Mouse (Mus musculus) neural tube, embryonic 11.5 days (tissue): ENCODE measurements around the gene Cab39. TPM values are rescaled to one million over a fixed set of nuclear protein-coding genes. Genes with fewer than 3 reads are reported as not detected.
"Not testable (repeated sequence)": the region's sequence is repeated elsewhere in the genome, so short reads cannot be mapped to it uniquely, and the experiment has no call there.

ENCODE experiments used
- ATAC-seq: fragments of 200-750 bp; cut with Nextera tagmentation; 2 replicates; pipeline ENCODE4 v1.8.0; 2017; ENCODE audit warnings: moderate number of reproducible peaks, mild to moderate bottlenecking, moderate TSS enrichment, moderate library complexity; ENCODE audit not compliant: insufficient read depth, low FRiP score, low TSS enrichment
- DNase-seq: peaks from one replicate; pipeline ENCODE4 v3.0.0-alpha.2; 2015; ENCODE audit warnings: low spot score
- H3K27ac ChIP-seq: fragments of 300-500 bp; sonication (generic); 2 replicates; pipeline ENCODE4 v1.5.1; 2014; ENCODE audit warnings: low read depth, mild to moderate bottlenecking, low read length
- H3K27me3 ChIP-seq: fragments of 300-500 bp; sonication (generic); 2 replicates; pipeline ENCODE4 v1.6.1; 2014; ENCODE audit warnings: mild to moderate bottlenecking, low read length, mixed read lengths; ENCODE audit not compliant: control insufficient read depth, insufficient read depth
- H3K36me3 ChIP-seq: fragments of 300-500 bp; sonication (generic); 2 replicates; pipeline ENCODE4 v1.6.1; 2014; ENCODE audit warnings: mild to moderate bottlenecking, low read length, moderate library complexity, mixed read lengths; ENCODE audit not compliant: control insufficient read depth, insufficient read depth
- H3K4me1 ChIP-seq: fragments of 300-500 bp; sonication (generic); 2 replicates; pipeline ENCODE4 v1.6.1; 2014; ENCODE audit warnings: low read length, mixed read lengths; ENCODE audit not compliant: control insufficient read depth, insufficient read depth
- H3K4me2 ChIP-seq: fragments of 300-500 bp; sonication (generic); 2 replicates; pipeline ENCODE4 v1.6.1; 2014; ENCODE audit warnings: low read depth, mild to moderate bottlenecking, moderate library complexity
- H3K4me3 ChIP-seq: fragments of 300-500 bp; sonication (generic); 2 replicates; pipeline ENCODE4 v1.5.1; 2014; ENCODE audit warnings: low read depth, low read length
- H3K9ac ChIP-seq: fragments of 300-500 bp; sonication (generic); 2 replicates; pipeline ENCODE4 v1.6.1; 2014; ENCODE audit warnings: mild to moderate bottlenecking, low read length
- H3K9me3 ChIP-seq: fragments of 300-500 bp; sonication (generic); 2 replicates; pipeline ENCODE4 v1.6.1; 2016; ENCODE audit warnings: low read length; ENCODE audit not compliant: control insufficient read depth
- WGBS: fragments of 180-500 bp; shearing (Covaris S2); extraction: QIAGEN DNeasy Blood & Tissue Kit; methylation state at CpG from one replicate; pipeline ENCODE4 v1.1.7; 2014; 5-methylcytosine and 5-hydroxymethylcytosine counted together
- polyA plus RNA-seq: library from polyadenylated mRNA; unstranded; fragments of >200 nt; fragmentation: Nextera tagmentation; extraction: Ambion mirVana; gene quantifications from 2 replicates; pipeline ENCODE4 v1.2.1, GENCODE M21; 2014

Gene Cab39
- polyA plus RNA-seq, 1 experiment from 2014 or later = 70.5 TPM

GRCm38 (mm10) chr1:85799776-85800175 lies 6.5 kb downstream of the Cab39 start:
- WGBS = 83% methylated on average over 1 of the region's 1 CpGs
- Histone ChIP-seq H3K9ac (no peak overlapping the region), H3K4me2 (no peak overlapping the region), H3K27me3 (no peaks in the 10 kb centered on the region), H3K27ac (no peak overlapping the region), H3K4me3 (no peak overlapping the region), H3K36me3 (no peaks in the 10 kb centered on the region), H3K9me3 (no peaks in the 10 kb centered on the region), H3K4me1 (0 out of 2 replicates have a peak, but pooled peaks cover 4% of the 10 kb centered on the region)
- no peak for ATAC-seq
- DNase-seq = no peak

DNA sequence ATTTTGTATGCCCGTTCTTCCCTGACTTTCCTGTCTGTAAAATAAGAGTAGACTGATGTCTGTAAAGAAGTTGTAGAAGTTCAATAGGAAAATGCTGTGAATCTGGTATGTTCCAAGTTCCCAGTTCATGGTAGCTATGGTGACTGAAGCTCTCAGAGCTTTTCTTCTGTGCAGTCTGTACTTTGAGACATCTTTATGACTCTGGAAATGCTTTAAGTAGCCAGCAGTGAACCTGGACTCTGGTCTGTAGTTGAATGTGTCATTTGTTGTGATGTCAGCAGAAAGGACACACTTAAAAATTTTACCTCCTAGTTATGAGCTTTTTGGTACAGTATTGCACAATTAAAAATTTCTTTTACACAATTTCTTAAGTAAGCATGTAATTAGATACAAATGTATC lies 9.3 kb downstream of the Cab39 start:
- Histone ChIP-seq H3K27me3 (no peaks in the 10 kb centered on the region), H3K36me3 (no peaks in the 10 kb centered on the region), H3K27ac (no peak overlapping the region), H3K9ac (no peak overlapping the region), H3K4me2 (no peak overlapping the region), H3K4me1 (no peaks in the 10 kb centered on the region), H3K4me3 (no peak overlapping the region), H3K9me3 (no peaks in the 10 kb centered on the region)
- WGBS = 94% methylated on average over 1 of the region's 1 CpGs
- DNase-seq (no peak), ATAC-seq (no peak)

DNA sequence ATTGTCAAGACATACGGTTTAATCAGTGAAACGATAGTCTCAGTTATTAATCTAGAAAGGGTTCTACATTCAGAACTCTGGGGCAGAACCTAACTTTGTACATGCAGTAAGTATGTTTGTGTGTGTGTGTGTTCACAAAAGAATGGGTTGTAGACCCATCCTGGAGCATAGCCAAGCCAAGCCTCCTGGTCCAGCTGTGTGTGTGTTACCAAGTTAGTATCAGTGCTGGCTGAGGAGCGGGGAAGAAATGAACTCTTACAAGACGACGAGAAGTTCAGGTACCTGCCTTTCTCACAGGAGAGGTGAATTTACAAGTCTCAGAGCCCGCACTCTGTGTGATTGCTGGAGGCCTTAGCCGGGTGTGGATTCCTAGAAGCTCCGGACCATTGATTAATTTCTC lies 11.3 kb downstream of the Cab39 start:
- H3K9me3 ChIP-seq = no peaks in the 10 kb centered on the region
- no peak overlapping the region for H3K9ac ChIP-seq
- ATAC-seq (no peak), DNase-seq (no peak)
- 92% methylated on average over 8 of the region's 8 CpGs for WGBS
- H3K27ac ChIP-seq = no peak overlapping the region
- no peak overlapping the region for H3K4me3 ChIP-seq
- H3K4me2 ChIP-seq = no peak overlapping the region
- H3K27me3 ChIP-seq = no peaks in the 10 kb centered on the region
- H3K4me1 ChIP-seq = no peaks in the 10 kb centered on the region
- no peaks in the 10 kb centered on the region for H3K36me3 ChIP-seq

DNA sequence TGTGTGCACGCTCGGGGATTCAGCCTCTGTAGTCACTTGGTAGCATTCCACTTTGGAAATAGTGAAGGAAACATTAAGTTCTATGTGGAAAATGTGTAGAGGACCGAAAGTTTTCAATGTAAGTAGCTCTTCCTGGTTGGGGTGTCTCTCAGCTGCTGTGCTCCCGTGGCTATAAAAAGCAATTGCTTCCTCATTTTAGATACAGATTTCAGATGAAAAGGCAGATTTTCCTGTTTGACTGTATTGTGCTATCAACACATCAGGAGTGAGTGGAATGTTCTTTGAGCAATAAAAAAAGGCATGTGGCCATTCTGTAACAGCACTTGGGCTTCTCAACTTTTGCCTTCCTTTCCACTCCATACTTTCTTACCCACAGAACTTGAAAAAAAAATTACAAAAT lies 16.0 kb downstream of the Cab39 start:
- H3K4me2 ChIP-seq = no peak overlapping the region
- H3K4me1 ChIP-seq = no peaks in the 10 kb centered on the region
- no peak for ATAC-seq
- H3K9me3 ChIP-seq = no peaks in the 10 kb centered on the region
- DNase-seq = no peak
- no peak overlapping the region for H3K9ac ChIP-seq
- H3K36me3 ChIP-seq = no peaks in the 10 kb centered on the region
- no peak overlapping the region for H3K4me3 ChIP-seq
- 84% methylated on average over 4 of the region's 4 CpGs for WGBS
- no peak overlapping the region for H3K27ac ChIP-seq
- H3K27me3 ChIP-seq = no peaks in the 10 kb centered on the region

DNA sequence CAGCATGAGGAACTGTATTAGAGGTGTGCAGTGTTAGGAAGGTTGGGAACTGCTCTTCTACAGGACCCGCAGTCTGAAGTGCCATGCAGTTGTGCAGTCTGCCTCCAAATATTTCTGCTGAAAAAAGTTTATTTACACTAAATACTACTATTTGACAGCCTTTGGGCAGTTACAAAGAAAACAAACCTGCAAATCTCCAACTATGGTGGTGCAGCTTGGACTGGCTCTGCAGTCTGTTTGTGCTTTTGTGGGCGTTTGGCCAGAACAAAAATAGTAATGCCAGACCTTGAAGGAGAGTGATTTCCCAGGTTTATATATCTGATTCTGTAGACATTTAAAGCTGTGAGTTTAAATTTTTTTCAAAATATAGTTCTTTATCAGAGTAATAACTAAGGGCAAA lies 17.1 kb downstream of the Cab39 start:
- Histone ChIP-seq H3K9me3 (no peaks in the 10 kb centered on the region), H3K36me3 (no peaks in the 10 kb centered on the region), H3K27me3 (no peaks in the 10 kb centered on the region), H3K4me2 (no peak overlapping the region), H3K27ac (no peak overlapping the region), H3K4me1 (no peaks in the 10 kb centered on the region), H3K4me3 (no peak overlapping the region), H3K9ac (no peak overlapping the region)
- no peak for DNase-seq
- ATAC-seq = no peak
- WGBS = 88% methylated on average over 2 of the region's 2 CpGs

- ATAC-seq = no peak
- H3K27ac ChIP-seq = no peak overlapping the region
- 92% methylated on average over 2 of the region's 2 CpGs for WGBS
- H3K4me3 ChIP-seq = no peak overlapping the region
- no peak overlapping the region for H3K4me2 ChIP-seq
- no peak overlapping the region for H3K9ac ChIP-seq
- H3K4me1 ChIP-seq = no peaks in the 10 kb centered on the region
- DNase-seq = no peak
- H3K36me3 ChIP-seq = no peaks in the 10 kb centered on the region
- no peaks in the 10 kb centered on the region for H3K9me3 ChIP-seq
- no peaks in the 10 kb centered on the region for H3K27me3 ChIP-seq
These were observed 17.5 kb downstream of the Cab39 start for GRCm38 (mm10) chr1:85810787-85811186.

- not testable (repeated sequence) for H3K4me1 ChIP-seq, H3K27ac ChIP-seq, H3K4me2 ChIP-seq, H3K27me3 ChIP-seq, ATAC-seq, H3K4me3 ChIP-seq, H3K36me3 ChIP-seq, DNase-seq, H3K9ac ChIP-seq, H3K9me3 ChIP-seq
These were observed 21.0 kb downstream of the Cab39 start for GRCm38 (mm10) chr1:85814213-85814612.

GRCm38 (mm10) chr1:85818121-85818520 lies 24.9 kb downstream of the Cab39 start:
- Histone ChIP-seq H3K4me3 (no peak overlapping the region), H3K27me3 (no peaks in the 10 kb centered on the region), H3K27ac (no peak overlapping the region), H3K36me3 (peaks cover 5% of the 10 kb centered on the region), H3K9me3 (no peaks in the 10 kb centered on the region), H3K9ac (no peak overlapping the region), H3K4me1 (no peaks in the 10 kb centered on the region), H3K4me2 (no peak overlapping the region)
- DNase-seq (no peak), ATAC-seq (no peak)
- WGBS = 96% methylated on average over 6 of the region's 6 CpGs

DNA sequence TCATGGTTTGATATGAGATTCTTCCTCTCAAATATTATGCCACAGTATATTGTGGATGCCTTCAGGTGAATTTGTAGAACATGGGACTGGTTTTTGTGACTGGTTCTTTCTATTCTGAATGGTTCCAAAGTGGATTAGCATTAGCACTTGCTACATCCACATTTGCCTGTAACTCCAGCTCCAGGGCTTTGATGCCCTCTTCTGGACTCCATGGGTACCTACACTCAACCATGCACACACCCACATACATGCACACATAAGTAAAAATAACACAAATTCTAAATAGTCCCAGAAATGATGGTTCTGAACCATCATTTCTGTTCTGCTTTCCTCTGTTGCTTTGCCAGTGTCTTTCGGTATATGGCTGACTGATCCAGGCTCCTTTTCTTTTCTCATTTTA lies 26.5 kb downstream of the Cab39 start:
- WGBS = 97% methylated on average over 1 of the region's 1 CpGs
- Histone ChIP-seq H3K27ac (no peak overlapping the region), H3K27me3 (no peaks in the 10 kb centered on the region), H3K4me1 (no peaks in the 10 kb centered on the region), H3K4me3 (no peak overlapping the region), H3K9ac (no peak overlapping the region), H3K36me3 (peaks cover 5% of the 10 kb centered on the region), H3K9me3 (no peaks in the 10 kb centered on the region), H3K4me2 (no peak overlapping the region)
- no peak for ATAC-seq
- no peak for DNase-seq
